Mouse (Mus musculus) lung, embryonic 15.5 days (tissue): Measurements from ENCODE around the gene Spon2. TPM values are rescaled to one million over a fixed set of nuclear protein-coding genes. Genes with fewer than 3 reads are reported as not detected.

Experiments
- ATAC-seq: fragments of 200-750 bp; cut with Nextera tagmentation; 2 replicates; pipeline ENCODE4 v1.8.0; 2017; ENCODE audit warnings: moderate number of reproducible peaks, borderline replicate concordance; ENCODE audit not compliant: low FRiP score, low TSS enrichment; ENCODE audit errors: extremely low read depth
- H3K27ac ChIP-seq: fragments of 300-500 bp; sonication (generic); 2 replicates; pipeline ENCODE4 v1.5.1; 2015; ENCODE audit warnings: moderate library complexity, mild to moderate bottlenecking, inconsistent platforms
- H3K27me3 ChIP-seq: fragments of 300-500 bp; sonication (generic); 2 replicates; pipeline ENCODE4 v1.6.1; 2015; ENCODE audit warnings: inconsistent platforms
- H3K36me3 ChIP-seq: fragments of 300-500 bp; sonication (generic); 2 replicates; pipeline ENCODE4 v1.6.1; 2015; ENCODE audit warnings: inconsistent platforms
- H3K4me1 ChIP-seq: fragments of 300-500 bp; sonication (generic); 2 replicates; pipeline ENCODE4 v1.6.1; 2015; ENCODE audit warnings: inconsistent platforms
- H3K4me2 ChIP-seq: fragments of 300-500 bp; sonication (generic); 2 replicates; pipeline ENCODE4 v1.6.1; 2015; ENCODE audit warnings: inconsistent platforms, mild to moderate bottlenecking, moderate library complexity
- H3K4me3 ChIP-seq: fragments of 300-500 bp; sonication (generic); 2 replicates; pipeline ENCODE4 v1.5.1; 2015; ENCODE audit warnings: mild to moderate bottlenecking, inconsistent platforms
- H3K9ac ChIP-seq: fragments of 300-500 bp; sonication (generic); 2 replicates; pipeline ENCODE4 v1.6.1; 2015; ENCODE audit warnings: inconsistent platforms
- H3K9me3 ChIP-seq: fragments of 300-500 bp; sonication (generic); 2 replicates; pipeline ENCODE4 v1.6.1; 2016; ENCODE audit warnings: inconsistent platforms
- WGBS: fragments of 180-500 bp; shearing (Covaris S2); methylation state at CpG from one replicate; pipeline ENCODE4 v1.1.7; 2015; 5-methylcytosine and 5-hydroxymethylcytosine counted together
- polyA plus RNA-seq: library from polyadenylated mRNA; unstranded; fragments of >200 nt; fragmentation: Nextera tagmentation; extraction: Ambion mirVana; gene quantifications from 2 replicates; pipeline ENCODE4 v1.2.1, GENCODE M21; 2015

Spon2 gene
- polyA plus RNA-seq, result 21.3 and 26.4 TPM in 2 replicates

- Histone ChIP-seq H3K4me2 (peak within 1 kb of the TSS; percentile 45), H3K4me3 (peak within 1 kb of the TSS; percentile 14)
- 17% methylated on average over 5 of the region's 5 CpGs for WGBS
Observed at GRCm38 (mm10) chr5:33218081-33218480, at the start of gene Spon2. Gene Spon2 (minus strand): TSS chr5:33218455.

DNA sequence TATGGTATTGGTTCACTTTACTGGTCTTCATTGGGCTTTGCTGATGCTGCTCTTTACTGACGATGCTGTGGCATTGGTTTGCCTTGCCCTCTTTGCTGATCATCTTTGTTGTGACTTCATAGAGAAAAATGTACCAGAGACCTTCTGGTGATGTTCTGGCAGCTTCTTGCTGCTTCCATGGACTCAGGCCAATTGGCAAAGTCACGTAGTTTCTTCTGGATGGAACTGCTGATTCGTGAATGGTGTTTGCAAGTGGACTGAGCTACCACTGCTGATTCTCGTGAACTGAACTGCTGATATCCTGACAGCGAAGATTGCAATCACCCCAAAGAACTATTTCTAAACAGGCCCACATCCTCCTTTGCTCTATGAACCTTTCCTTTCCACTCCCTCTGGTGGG lies 36.2 kb upstream of the Spon2 start:
- Histone ChIP-seq H3K27ac (no peak overlapping the region), H3K9me3 (no peaks in the 10 kb centered on the region), H3K9ac (no peak overlapping the region), H3K27me3 (no peaks in the 10 kb centered on the region), H3K4me2 (no peak overlapping the region), H3K4me3 (no peak overlapping the region), H3K4me1 (no peaks in the 10 kb centered on the region), H3K36me3 (peaks cover 100% of the 10 kb centered on the region)
- 67% methylated on average over 5 of the region's 5 CpGs for WGBS
- ATAC-seq, result no peak

More at GRCm38 (mm10) chr5:33218081-33218480, at the start of gene Spon2:
- Histone ChIP-seq H3K4me1 (peaks cover 56% of the 10 kb centered on the region), H3K9me3 (no peaks in the 10 kb centered on the region), H3K9ac (peak within 1 kb of the TSS; percentile 22; the same call in 1 of the 2 replicates), H3K27ac (peak within 1 kb of the TSS; percentile 86), H3K36me3 (no peaks in the 10 kb centered on the region), H3K27me3 (no peaks in the 10 kb centered on the region)
- ATAC-seq, result peak; percentile 65

DNA sequence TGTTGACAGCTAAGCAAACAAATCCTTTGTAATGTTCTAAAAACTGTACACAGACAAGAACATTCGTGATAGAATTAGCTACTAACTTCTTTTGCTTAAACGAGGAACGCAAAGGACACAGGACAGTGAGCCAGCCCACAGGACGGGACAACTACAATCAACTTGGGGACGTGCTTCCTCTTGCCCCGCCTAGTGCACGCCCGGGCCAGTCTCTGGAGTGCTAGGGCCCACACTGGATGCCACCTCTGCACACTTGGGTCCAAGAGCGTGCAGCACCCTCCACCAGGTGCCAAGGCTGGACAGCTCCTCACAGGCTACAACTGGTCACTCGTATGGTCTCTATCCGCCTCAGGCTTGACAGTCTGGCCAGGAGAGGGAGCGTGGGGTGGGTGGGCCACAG lies 29.9 kb upstream of the Spon2 start:
- WGBS, result 88% methylated on average over 12 of the region's 12 CpGs
- Histone ChIP-seq H3K4me2 (no peak overlapping the region), H3K36me3 (peaks cover 69% of the 10 kb centered on the region), H3K27ac (no peak overlapping the region), H3K9ac (no peak overlapping the region), H3K27me3 (no peaks in the 10 kb centered on the region), H3K4me3 (no peak overlapping the region), H3K9me3 (no peaks in the 10 kb centered on the region), H3K4me1 (peaks cover 17% of the 10 kb centered on the region)
- no peak for ATAC-seq

GRCm38 (mm10) chr5:33247387-33247786 lies 29.1 kb upstream of the Spon2 start:
- no peak overlapping the region for H3K27ac ChIP-seq
- H3K9ac ChIP-seq, result no peak overlapping the region
- peaks cover 61% of the 10 kb centered on the region for H3K36me3 ChIP-seq
- no peak for ATAC-seq
- H3K4me1 ChIP-seq, result peaks cover 17% of the 10 kb centered on the region
- no peak overlapping the region for H3K4me2 ChIP-seq
- H3K27me3 ChIP-seq, result no peaks in the 10 kb centered on the region
- no peak overlapping the region for H3K4me3 ChIP-seq
- no peaks in the 10 kb centered on the region for H3K9me3 ChIP-seq
- WGBS, result 89% methylated on average over 2 of the region's 2 CpGs

GRCm38 (mm10) chr5:33245701-33246100 lies 27.4 kb upstream of the Spon2 start:
- peaks cover 51% of the 10 kb centered on the region for H3K36me3 ChIP-seq
- WGBS, result 34% methylated on average over 3 of the region's 3 CpGs
- no peak overlapping the region for H3K4me3 ChIP-seq
- H3K4me2 ChIP-seq, result no peak overlapping the region
- peak; percentile 74; the same call in 1 of the 2 replicates for ATAC-seq
- no peaks in the 10 kb centered on the region for H3K27me3 ChIP-seq
- peaks cover 17% of the 10 kb centered on the region for H3K4me1 ChIP-seq
- no peaks in the 10 kb centered on the region for H3K9me3 ChIP-seq
- H3K9ac ChIP-seq, result no peak overlapping the region
- peak overlapping the region; percentile 64 for H3K27ac ChIP-seq

DNA sequence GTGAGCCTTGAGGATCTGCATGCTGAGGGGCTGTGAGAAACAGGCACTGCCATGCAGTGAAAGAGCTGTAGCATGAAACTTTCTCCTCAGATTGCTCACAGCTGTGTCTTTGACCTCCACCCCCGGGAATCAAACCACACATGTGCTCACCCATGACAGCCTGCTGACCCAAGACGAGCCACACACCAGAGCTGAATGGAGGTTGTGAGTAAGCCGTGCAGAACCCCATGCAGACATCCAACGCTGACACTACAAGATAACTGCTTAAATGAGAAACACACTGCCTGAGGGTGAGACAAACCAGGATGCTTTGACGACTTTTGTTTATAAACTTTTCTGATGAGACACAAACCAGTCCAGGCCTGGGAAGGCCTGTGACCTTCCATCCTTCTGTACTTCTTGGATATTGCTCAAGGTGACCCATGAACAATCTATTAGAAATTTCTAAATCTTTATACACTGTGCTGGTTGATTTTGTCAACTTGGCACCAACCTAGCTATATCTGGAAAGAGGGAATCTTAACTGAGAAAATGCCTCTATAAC lies 26.2 kb upstream of the Spon2 start:
- Histone ChIP-seq H3K9ac (no peak overlapping the region), H3K27ac (no peak overlapping the region), H3K4me3 (no peak overlapping the region), H3K36me3 (peaks cover 38% of the 10 kb centered on the region), H3K9me3 (no peaks in the 10 kb centered on the region), H3K4me1 (peaks cover 17% of the 10 kb centered on the region), H3K4me2 (no peak overlapping the region), H3K27me3 (no peaks in the 10 kb centered on the region)
- peak; percentile 19; the same call in 1 of the 2 replicates for ATAC-seq
- WGBS, result 43% methylated on average over 5 of the region's 5 CpGs

GRCm38 (mm10) chr5:33239934-33240333 lies 21.7 kb upstream of the Spon2 start:
- no peak overlapping the region for H3K9ac ChIP-seq
- H3K27ac ChIP-seq, result no peak overlapping the region
- H3K4me2 ChIP-seq, result no peak overlapping the region
- no peak for ATAC-seq
- no peaks in the 10 kb centered on the region for H3K27me3 ChIP-seq
- peaks cover 6% of the 10 kb centered on the region; the same call in 1 of the 2 replicates for H3K36me3 ChIP-seq
- H3K4me3 ChIP-seq, result no peak overlapping the region
- H3K4me1 ChIP-seq, result peaks cover 13% of the 10 kb centered on the region
- no peaks in the 10 kb centered on the region for H3K9me3 ChIP-seq
- WGBS, result 46% methylated on average over 3 of the region's 3 CpGs

- Histone ChIP-seq H3K9ac (no peak overlapping the region), H3K4me3 (no peak overlapping the region), H3K9me3 (no peaks in the 10 kb centered on the region), H3K4me2 (no peak overlapping the region), H3K27ac (no peak overlapping the region), H3K27me3 (no peaks in the 10 kb centered on the region), H3K36me3 (0 out of 2 replicates have a peak, but pooled peaks cover 6% of the 10 kb centered on the region), H3K4me1 (peaks cover 17% of the 10 kb centered on the region)
- no peak for ATAC-seq
- WGBS, result 67% methylated on average over 3 of the region's 3 CpGs
Observed at GRCm38 (mm10) chr5:33239111-33239714, 21.0 kb upstream of the Spon2 start.

DNA sequence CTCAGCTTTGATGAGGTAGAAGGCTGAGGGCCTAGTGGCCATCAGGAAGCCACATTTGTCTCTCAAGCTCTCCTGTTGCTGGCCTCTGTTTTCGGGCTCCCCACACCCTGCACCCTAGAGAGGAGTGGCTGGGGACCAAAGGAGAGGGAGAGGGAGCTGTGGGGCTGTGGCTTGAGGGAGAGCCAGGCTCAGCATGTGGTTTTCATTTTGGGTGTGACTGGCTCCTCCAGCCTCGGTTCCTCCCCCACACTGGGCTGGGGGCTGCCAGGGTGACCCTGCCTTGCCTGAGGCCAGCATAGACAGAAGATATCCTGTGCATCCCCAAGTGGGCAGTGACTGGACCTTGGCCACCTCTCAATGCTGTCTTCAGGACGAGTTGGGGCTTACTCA lies 20.0 kb upstream of the Spon2 start:
- H3K4me2 ChIP-seq, result no peak overlapping the region
- no peak overlapping the region for H3K4me3 ChIP-seq
- H3K9me3 ChIP-seq, result no peaks in the 10 kb centered on the region
- ATAC-seq, result no peak
- 0 out of 2 replicates have a peak, but pooled peaks cover 6% of the 10 kb centered on the region for H3K36me3 ChIP-seq
- no peaks in the 10 kb centered on the region for H3K27me3 ChIP-seq
- H3K27ac ChIP-seq, result no peak overlapping the region
- H3K9ac ChIP-seq, result no peak overlapping the region
- 58% methylated on average over 3 of the region's 3 CpGs for WGBS
- H3K4me1 ChIP-seq, result peaks cover 19% of the 10 kb centered on the region

GRCm38 (mm10) chr5:33237600-33238255 lies 19.5 kb upstream of the Spon2 start:
- Histone ChIP-seq H3K27ac (no peak overlapping the region), H3K36me3 (0 out of 2 replicates have a peak, but pooled peaks cover 6% of the 10 kb centered on the region), H3K4me1 (peaks cover 23% of the 10 kb centered on the region), H3K9me3 (no peaks in the 10 kb centered on the region), H3K4me2 (no peak overlapping the region), H3K9ac (no peak overlapping the region), H3K4me3 (no peak overlapping the region), H3K27me3 (no peaks in the 10 kb centered on the region)
- 75% methylated on average over 11 of the region's 11 CpGs for WGBS
- no peak for ATAC-seq

GRCm38 (mm10) chr5:33234391-33235031 lies 16.3 kb upstream of the Spon2 start:
- peak; percentile 83 for ATAC-seq
- Histone ChIP-seq H3K4me1 (peaks cover 32% of the 10 kb centered on the region), H3K27me3 (no peaks in the 10 kb centered on the region), H3K9me3 (no peaks in the 10 kb centered on the region), H3K9ac (no peak overlapping the region), H3K27ac (peak overlapping the region; percentile 68), H3K36me3 (no peaks in the 10 kb centered on the region), H3K4me2 (no peak overlapping the region), H3K4me3 (no peak overlapping the region)
- 9% methylated on average over 13 of the region's 13 CpGs for WGBS

DNA sequence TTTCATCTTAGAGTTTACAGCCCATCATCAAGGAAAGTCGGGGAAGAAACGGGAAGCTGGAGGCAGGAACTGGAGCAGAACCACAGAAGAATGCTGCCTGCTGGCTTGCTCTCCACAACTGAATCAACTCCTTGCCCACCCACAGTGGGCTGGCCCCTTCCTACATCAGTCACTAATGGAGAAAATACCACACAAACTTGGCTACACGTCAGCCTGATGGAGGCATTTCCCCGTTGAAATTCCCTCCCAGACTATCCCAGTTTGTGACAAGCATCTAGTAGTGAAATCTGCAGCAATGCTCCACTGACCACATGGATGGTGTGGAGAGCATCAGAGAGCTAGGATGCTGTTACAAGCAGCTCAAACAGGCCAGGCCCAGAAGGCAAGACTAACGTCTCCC lies 14.5 kb upstream of the Spon2 start:
- Histone ChIP-seq H3K9ac (no peak overlapping the region), H3K36me3 (no peaks in the 10 kb centered on the region), H3K4me2 (no peak overlapping the region), H3K27me3 (no peaks in the 10 kb centered on the region), H3K9me3 (no peaks in the 10 kb centered on the region), H3K4me3 (no peak overlapping the region), H3K27ac (no peak overlapping the region), H3K4me1 (peaks cover 40% of the 10 kb centered on the region)
- 68% methylated on average over 5 of the region's 5 CpGs for WGBS
- ATAC-seq, result no peak
